ENCODE assay signal across 8 mouse cellular contexts in genomic region chr11:44496217-44496616, GRCm38 (mm10). TPM values are rescaled to one million over a fixed set of nuclear protein-coding genes. Genes with fewer than 3 reads are reported as not detected.
DNase-seq lines count a peak whose midpoint lies in the region; ATAC-seq lines count a peak whose summit lies in the region.

No protein-coding gene starts in this region.

- no peaks in the 10 kb centered on the region for H3K36me3 ChIP-seq in lung, embryonic 15.5 days

- H3K9me3 ChIP-seq in lung, embryonic 15.5 days, result no peaks in the 10 kb centered on the region

- H3K9ac ChIP-seq in lung, embryonic 15.5 days, result no peak overlapping the region

- peak; percentile 55; the same call in 1 of the 2 replicates for ATAC-seq in lung, embryonic 15.5 days (ENCODE audit: borderline replicate concordance, extremely low read depth, low FRiP score, low TSS enrichment)
- no peak for ATAC-seq in megakaryocyte-erythroid progenitor cell, adult 5-6 weeks (replicated peaks; ENCODE audit: low FRiP score, low TSS enrichment, poor library complexity, severe bottlenecking)

- peak; percentile 33 for DNase-seq in adrenal gland, postnatal 14 days
- DNase-seq in adrenal gland, adult 8-10 months, result no peak
- peak; percentile 2 to 4 for DNase-seq in urinary bladder, postnatal 36 days (ENCODE audit: low spot score in 2 of 2)
- DNase-seq in urinary bladder, postnatal 10 days (ENCODE audit: low spot score), result no peak
- peak; percentile 75 to 87 for DNase-seq in thymus, postnatal 36 days
- DNase-seq in left cerebral cortex, adult 18-20 months (ENCODE audit: low spot score in 2 of 2), result no peak

- 38% methylated on average over 3 of the region's 3 CpGs for WGBS in lung, embryonic 15.5 days

- H3K4me2 ChIP-seq in lung, embryonic 15.5 days, result no peak overlapping the region

- H3K4me1 ChIP-seq in lung, embryonic 15.5 days, result peaks cover 8% of the 10 kb centered on the region; the same call in 1 of the 2 replicates

- peak overlapping the region; percentile 21 for H3K27ac ChIP-seq in lung, embryonic 15.5 days

- H3K4me3 ChIP-seq in lung, embryonic 15.5 days, result no peak overlapping the region

- no peaks in the 10 kb centered on the region for H3K27me3 ChIP-seq in lung, embryonic 15.5 days

RNA-seq across cellular contexts. Expression of gene Rnf145, which starts 22.5 kb away (rescaled TPM):
- total RNA-seq in adrenal gland, postnatal 14 days (2021), result 62.1 and 62.6 TPM in 2 replicates
- total RNA-seq in adrenal gland, adult 8-10 months (2022), result 10 to 100 TPM; 81.6 to 96.2 (median 89.6) TPM
- polyA plus RNA-seq in lung, embryonic 15.5 days (2015; fragmentation: Nextera tagmentation; extraction: Ambion mirVana), result 77.2 and 77.9 TPM in 2 replicates
- 55.1 and 77.7 TPM in 2 replicates for total RNA-seq in megakaryocyte-erythroid progenitor cell, adult 5-6 weeks (2014; fragmentation: Nextera tagmentation)
- 37.7 and 41.5 TPM in 2 replicates for total RNA-seq in megakaryocyte-erythroid progenitor cell, adult 5-6 weeks (2017)
- total RNA-seq in left cerebral cortex, adult 18-20 months (2021), result 10 to 100 TPM; 92.1 to 93.9 TPM

RNA-seq across cellular contexts. Expression of gene Ublcp1, which starts 25.9 kb away (rescaled TPM):
- total RNA-seq in adrenal gland, postnatal 14 days (2021), result 41.8 and 42.6 TPM in 2 replicates
- total RNA-seq in adrenal gland, adult 8-10 months (2022), result 10 to 100 TPM; 35.1 to 58.6 (median 50.5) TPM
- polyA plus RNA-seq in lung, embryonic 15.5 days (2015; fragmentation: Nextera tagmentation; extraction: Ambion mirVana), result 59.1 and 61.8 TPM in 2 replicates
- total RNA-seq in megakaryocyte-erythroid progenitor cell, adult 5-6 weeks (2014; fragmentation: Nextera tagmentation), result 51.7 and 58.8 TPM in 2 replicates
- 122 and 125 TPM in 2 replicates for total RNA-seq in megakaryocyte-erythroid progenitor cell, adult 5-6 weeks (2017)
- 10 to 100 TPM; 53.9 to 54.6 TPM for total RNA-seq in left cerebral cortex, adult 18-20 months (2021)

Comparison
In these comparisons a context has a peak if more than half of its experiments do, and no peak if none do; other contexts are left out.
1. DNase-seq: peak in adrenal gland, postnatal 14 days (single experiment), urinary bladder, postnatal 36 days (2 of 2) and thymus, postnatal 36 days (2 of 2); none in adrenal gland, adult 8-10 months (single experiment), urinary bladder, postnatal 10 days (single experiment) and left cerebral cortex, adult 18-20 months (0 of 2).